Mouse (Mus musculus): ENCODE data around the gene Elob.

DNA sequence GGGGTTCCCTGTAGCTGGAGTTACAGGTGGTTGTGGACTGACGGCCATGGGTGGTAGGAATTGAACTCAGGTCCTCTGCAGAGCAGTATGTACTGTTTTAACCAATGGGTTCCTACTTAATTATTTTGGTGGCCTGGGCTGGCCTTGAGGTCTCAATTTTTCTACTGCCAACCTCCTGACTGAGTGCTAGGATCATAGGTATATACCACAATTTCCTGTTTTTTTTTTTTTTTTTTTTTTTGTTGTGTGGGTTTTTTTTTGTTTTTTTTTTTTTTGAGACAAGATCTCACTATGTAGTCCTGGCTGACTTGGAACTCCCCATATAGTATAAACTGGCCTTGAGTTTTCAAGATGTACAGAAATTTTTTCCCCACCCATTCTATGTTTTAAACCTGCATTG lies 2.3 kb upstream of the Elob start:
- TF ChIP-seq CTCF (IDR thresholded peaks at IDR 0.05; ENCODE audit: low read depth) (no peak), EP300 (IDR thresholded peaks at IDR 0.05; ENCODE audit: low read depth) (no peak)
